In the genomic region with DNA sequence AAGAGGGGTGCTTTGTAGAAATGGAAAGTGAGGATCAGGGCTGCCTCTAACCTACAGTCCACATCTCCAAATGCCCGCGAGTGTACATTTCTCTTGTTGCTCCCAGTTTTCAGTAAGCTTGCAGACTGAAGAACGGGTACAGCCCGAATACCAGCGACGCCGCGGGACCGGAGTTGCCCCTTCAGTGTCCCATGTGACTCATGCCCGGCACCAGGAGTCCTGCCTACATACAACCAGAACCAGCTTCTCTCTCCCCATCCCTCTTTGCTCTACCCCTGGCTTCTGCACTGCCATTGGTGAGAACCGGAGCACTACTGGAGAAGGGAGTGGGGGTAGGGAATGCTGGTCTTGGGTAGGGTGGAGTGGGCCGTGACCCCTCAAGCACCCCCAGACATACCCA, we compare ENCODE assay signal across 21 mouse cellular contexts. TPM values are rescaled to one million over a fixed set of nuclear protein-coding genes. Genes with fewer than 3 reads are reported as not detected.
"Had no signal": no experiment of that assay in that cellular context is flagged by ENCODE, and none has a peak within 500 bp of the region (broad histone marks: within the 10 kb centered on the region; RNA-seq: fewer than 3 reads in every experiment).

No protein-coding gene starts in this region.

- H3K27ac ChIP-seq: midbrain, embryonic 10.5 days; midbrain, embryonic 12.5 days; neural tube, embryonic 13.5 days; neural tube, embryonic 15.5 days had no signal

- ATAC-seq: midbrain, embryonic 16.5 days had no signal

- H3K9me3 ChIP-seq: midbrain, embryonic 10.5 days; midbrain, embryonic 12.5 days; neural tube, embryonic 13.5 days; neural tube, embryonic 15.5 days had no signal

- H3K4me2 ChIP-seq: lung, embryonic 14.5 days; midbrain, embryonic 12.5 days; neural tube, embryonic 13.5 days; neural tube, embryonic 15.5 days had no signal

- H3K4me3 ChIP-seq: midbrain, embryonic 10.5 days; midbrain, embryonic 12.5 days; myocyte; neural tube, embryonic 13.5 days; neural tube, embryonic 15.5 days had no signal

- H3K9ac ChIP-seq: lung, embryonic 14.5 days; midbrain, embryonic 12.5 days; neural tube, embryonic 13.5 days; neural tube, embryonic 15.5 days had no signal

- H3K27me3 ChIP-seq: midbrain, embryonic 12.5 days; neural tube, embryonic 13.5 days; neural tube, embryonic 15.5 days had no signal

- DNase-seq: lung, embryonic 14.5 days; lung, postnatal 10 days; lung, postnatal 4 days; midbrain, embryonic 14.5 days; retina, postnatal 1 day; right cerebral cortex, adult 18-20 months; right cerebral cortex, postnatal 25 days; right cerebral cortex, postnatal 4 days; spleen, adult 18-20 months; thymus, adult 18-20 months; thymus, postnatal 14 days; thymus, postnatal 36 days had no signal

RNA-seq across cellular contexts. Expression of a gene that starts 2.9 kb away (rescaled TPM):
- total RNA-seq: megakaryocyte, adult 5-6 weeks; megakaryocyte-erythroid progenitor cell, adult 5-6 weeks had no signal
- polyA plus RNA-seq: lung, embryonic 14.5 days; myocyte; neural tube, embryonic 13.5 days; small intestine, adult 2 months had no signal
